Mouse (Mus musculus) heart, postnatal 0 days (tissue): Measurements from ENCODE around the gene Lipf.

Experiments used
- CTCF ChIP-seq: IDR thresholded peaks from 2 replicates; pipeline ENCODE4 v1.5.1; 2016; ENCODE audit warnings: antibody characterized with exemption, control low read depth, low read depth
- EP300 ChIP-seq: IDR thresholded peaks from 2 replicates; pipeline ENCODE4 v1.6.1; 2016; ENCODE audit warnings: antibody characterized with exemption, low read depth

DNA sequence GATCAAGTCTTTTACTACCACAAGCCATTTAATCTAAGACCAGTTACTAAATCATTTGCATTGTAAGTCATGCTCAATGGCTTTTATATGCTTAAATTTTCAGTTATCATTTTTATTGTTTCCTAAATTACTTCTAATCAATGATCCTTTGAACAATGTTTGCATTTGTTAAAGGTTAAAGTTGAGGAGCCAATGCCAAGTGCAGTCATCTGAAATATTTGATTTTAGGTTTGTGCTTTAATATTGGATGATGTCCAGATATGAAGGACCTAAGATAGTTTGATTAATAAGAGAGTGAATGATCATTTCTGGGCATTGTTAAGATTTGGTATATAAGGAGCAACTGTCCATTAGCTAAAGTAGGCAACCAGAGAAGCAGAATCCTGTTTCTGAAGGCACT, at the start of gene Lipf:
- no peak for TF ChIP-seq EP300
- no peak for TF ChIP-seq CTCF
